Mouse (Mus musculus) stomach, embryonic 16.5 days (tissue): ENCODE data around the gene Ccna2. TPM values are rescaled to one million over a fixed set of nuclear protein-coding genes. Genes with fewer than 3 reads are reported as not detected.

Experiments used
- ATAC-seq: fragments of 200-750 bp; cut with Nextera tagmentation; 2 replicates; pipeline ENCODE4 v1.8.0; 2017; ENCODE audit warnings: moderate number of reproducible peaks, moderate TSS enrichment; ENCODE audit not compliant: insufficient read depth, low FRiP score
- H3K27ac ChIP-seq: fragments of 300-500 bp; sonication (generic); 2 replicates; pipeline ENCODE4 v1.5.1; 2014; ENCODE audit warnings: low read length
- H3K27me3 ChIP-seq: fragments of 300-500 bp; sonication (generic); 2 replicates; pipeline ENCODE4 v1.6.1; 2014; ENCODE audit warnings: low read length, control low read depth, mixed read lengths; ENCODE audit not compliant: control insufficient read depth, insufficient read depth
- H3K36me3 ChIP-seq: fragments of 300-500 bp; sonication (generic); 2 replicates; pipeline ENCODE4 v1.6.1; 2014; ENCODE audit warnings: low read length; ENCODE audit not compliant: control insufficient read depth, insufficient read depth
- H3K4me1 ChIP-seq: fragments of 300-500 bp; sonication (generic); 2 replicates; pipeline ENCODE4 v1.6.1; 2014; ENCODE audit warnings: low read length, control low read depth, mixed read lengths; ENCODE audit not compliant: control insufficient read depth, insufficient read depth
- H3K4me2 ChIP-seq: fragments of 300-500 bp; sonication (generic); 2 replicates; pipeline ENCODE4 v1.6.1; 2014; ENCODE audit warnings: low read depth, low read length, mixed read lengths
- H3K4me3 ChIP-seq: fragments of 300-500 bp; sonication (generic); replicated peaks from 2 replicates; pipeline ENCODE4 v1.5.1; 2014; ENCODE audit warnings: mild to moderate bottlenecking, low read length
- H3K9ac ChIP-seq: fragments of 300-500 bp; sonication (generic); 2 replicates; pipeline ENCODE4 v1.6.1; 2014; ENCODE audit warnings: low read length
- H3K9me3 ChIP-seq: fragments of 300-500 bp; sonication (generic); replicated peaks from 2 replicates; pipeline ENCODE4 v1.6.1; 2016; ENCODE audit warnings: low read length, control low read depth; ENCODE audit not compliant: control insufficient read depth
- WGBS: fragments of 180-500 bp; shearing (Covaris S2); extraction: QIAGEN DNeasy Blood & Tissue Kit; methylation state at CpG from one replicate; pipeline ENCODE4 v1.1.7; 2014; 5-methylcytosine and 5-hydroxymethylcytosine counted together
- polyA plus RNA-seq: library from polyadenylated mRNA; unstranded; fragments of >200 nt; fragmentation: Nextera tagmentation; extraction: Ambion mirVana; gene quantifications from 2 replicates; pipeline ENCODE4 v1.2.1, GENCODE M21; 2015

The Ccna2 gene
- polyA plus RNA-seq, 1 experiment from 2014 or later: 152 TPM

- ATAC-seq: no peak; the same call in 1 of the 2 replicates
- 73% methylated on average over 6 of the region's 6 CpGs for WGBS
Measured at GRCm38 (mm10) chr3:36530345-36530744, 41.6 kb downstream of the Ccna2 start.

GRCm38 (mm10) chr3:36524466-36524865 lies 47.5 kb downstream of the Ccna2 start:
- Histone ChIP-seq H3K9ac (no peak overlapping the region), H3K9me3 (no peaks in the 10 kb centered on the region), H3K4me2 (no peak overlapping the region), H3K4me1 (no peaks in the 10 kb centered on the region), H3K36me3 (no peaks in the 10 kb centered on the region), H3K4me3 (no peak overlapping the region), H3K27ac (no peak overlapping the region), H3K27me3 (peaks cover 24% of the 10 kb centered on the region)
- 61% methylated on average over 3 of the region's 3 CpGs for WGBS
- ATAC-seq: no peak

More at GRCm38 (mm10) chr3:36530345-36530744, 41.6 kb downstream of the Ccna2 start:
- no peak overlapping the region for H3K4me3 ChIP-seq
- H3K36me3 ChIP-seq: no peaks in the 10 kb centered on the region
- no peaks in the 10 kb centered on the region for H3K27me3 ChIP-seq
- no peak overlapping the region for H3K9ac ChIP-seq
- no peak overlapping the region for H3K27ac ChIP-seq
- no peaks in the 10 kb centered on the region for H3K9me3 ChIP-seq
- peaks cover 13% of the 10 kb centered on the region for H3K4me1 ChIP-seq
- H3K4me2 ChIP-seq: no peak overlapping the region

- H3K9ac ChIP-seq: no peak overlapping the region
- ATAC-seq: no peak
- WGBS: 22% methylated on average over 4 of the region's 4 CpGs
- H3K4me3 ChIP-seq: no peak overlapping the region
- no peak overlapping the region for H3K27ac ChIP-seq
- peaks cover 24% of the 10 kb centered on the region for H3K27me3 ChIP-seq
- no peaks in the 10 kb centered on the region for H3K36me3 ChIP-seq
- no peak overlapping the region for H3K4me2 ChIP-seq
- no peaks in the 10 kb centered on the region for H3K4me1 ChIP-seq
- H3K9me3 ChIP-seq: no peaks in the 10 kb centered on the region
Measured at GRCm38 (mm10) chr3:36522137-36522536, 49.8 kb downstream of the Ccna2 start.

- no peaks in the 10 kb centered on the region for H3K4me1 ChIP-seq
- WGBS: 1% methylated on average over 51 of the region's 51 CpGs
- H3K4me2 ChIP-seq: peak within 1 kb of the TSS; percentile 94
- no peaks in the 10 kb centered on the region for H3K36me3 ChIP-seq
- peak within 1 kb of the TSS; percentile 52 for H3K4me3 ChIP-seq
- H3K27me3 ChIP-seq: peaks cover 24% of the 10 kb centered on the region
- H3K9me3 ChIP-seq: no peaks in the 10 kb centered on the region
- ATAC-seq: no peak
- H3K27ac ChIP-seq: no peak within 1 kb of the TSS
- H3K9ac ChIP-seq: peak within 1 kb of the TSS; percentile 69
Measured at GRCm38 (mm10) chr3:36521073-36522060, 50.6 kb downstream of the Ccna2 start, which contains the start of gene Gm11549. Gene Gm11549, minus strand, starts transcription at chr3:36521813.

- peaks cover 12% of the 10 kb centered on the region for H3K27me3 ChIP-seq
- no peaks in the 10 kb centered on the region for H3K4me1 ChIP-seq
- no peak overlapping the region for H3K9ac ChIP-seq
- H3K4me2 ChIP-seq: no peak overlapping the region
- H3K9me3 ChIP-seq: no peaks in the 10 kb centered on the region
- no peak overlapping the region for H3K4me3 ChIP-seq
- WGBS: 88% methylated on average over 9 of the region's 9 CpGs
- no peaks in the 10 kb centered on the region for H3K36me3 ChIP-seq
- no peak for ATAC-seq
- H3K27ac ChIP-seq: no peak overlapping the region
Measured at GRCm38 (mm10) chr3:36516196-36516595, 55.8 kb downstream of the Ccna2 start.

Other genes with a start within 250 kb of the Ccna2 start
- 323 and 376 TPM in 2 replicates for gene Anxa5, start 96.3 kb downstream of the Ccna2 start, polyA plus RNA-seq
- gene 1810062G17Rik, start 96.2 kb downstream of the Ccna2 start, polyA plus RNA-seq: 1.4 and 2.8 TPM in 2 replicates
- gene Gm11549, start 50.3 kb downstream of the Ccna2 start, polyA plus RNA-seq: 0.13 and 0.30 TPM in 2 replicates
- gene Exosc9, start 19.5 kb downstream of the Ccna2 start, polyA plus RNA-seq: 49.9 and 50.4 TPM in 2 replicates
- gene Bbs7, start 41.3 kb upstream of the Ccna2 start, polyA plus RNA-seq: 11.3 and 14.3 TPM in 2 replicates
- 3.0 and 4.4 TPM in 2 replicates for gene Trpc3, start 118.0 kb upstream of the Ccna2 start, polyA plus RNA-seq